Mouse (Mus musculus) spleen, embryonic (tissue): ENCODE measurements around the gene Ston2.

ENCODE experiments used
- CTCF ChIA-PET: fragments of 350-600 bp; sonication (Branson Sonifier 250); formaldehyde crosslinking; loops from one replicate; lab custom pipeline; 2022; lab: Charles Lee

Ston2 gene

DNA sequence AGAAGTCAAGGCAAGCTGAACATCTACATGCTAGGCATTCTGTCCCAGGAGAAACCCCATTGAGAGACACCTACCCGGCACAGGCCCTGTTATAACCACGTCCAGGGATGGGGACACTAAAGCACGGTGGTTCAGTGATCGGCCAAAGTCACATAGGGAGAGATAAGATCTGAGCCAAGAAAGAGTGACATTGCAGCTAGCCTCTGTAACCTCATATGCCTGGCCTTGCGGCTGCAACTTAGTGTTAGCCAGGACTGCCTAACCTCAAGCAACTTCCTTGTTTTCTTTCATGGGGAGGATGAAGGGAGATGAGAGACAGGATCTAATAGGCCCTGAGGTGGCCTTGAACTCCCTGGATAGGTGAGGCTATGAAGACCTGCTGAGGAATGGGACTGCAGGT is 122.8 kb downstream of the Ston2 start:
- CTCF ChIA-PET, result no interaction called here

GRCm38 (mm10) chr12:91663260-91663659 is 124.9 kb downstream of the Ston2 start:
- CTCF ChIA-PET, result no interaction called here

- CTCF ChIA-PET, result no interaction called here
These were observed 125.3 kb downstream of the Ston2 start for GRCm38 (mm10) chr12:91662844-91663243.

- CTCF ChIA-PET, result interaction anchor here (0.6 to 0.7 kb wide), 2 partner anchors 96 to 717 kb away, joined by 3 to 4 read pairs; no protein-coding TSS in a partner anchor
These were observed 127.4 kb downstream of the Ston2 start for GRCm38 (mm10) chr12:91660640-91661417.

GRCm38 (mm10) chr12:91654399-91655122 is 133.6 kb downstream of the Ston2 start:
- CTCF ChIA-PET, result no interaction called here

DNA sequence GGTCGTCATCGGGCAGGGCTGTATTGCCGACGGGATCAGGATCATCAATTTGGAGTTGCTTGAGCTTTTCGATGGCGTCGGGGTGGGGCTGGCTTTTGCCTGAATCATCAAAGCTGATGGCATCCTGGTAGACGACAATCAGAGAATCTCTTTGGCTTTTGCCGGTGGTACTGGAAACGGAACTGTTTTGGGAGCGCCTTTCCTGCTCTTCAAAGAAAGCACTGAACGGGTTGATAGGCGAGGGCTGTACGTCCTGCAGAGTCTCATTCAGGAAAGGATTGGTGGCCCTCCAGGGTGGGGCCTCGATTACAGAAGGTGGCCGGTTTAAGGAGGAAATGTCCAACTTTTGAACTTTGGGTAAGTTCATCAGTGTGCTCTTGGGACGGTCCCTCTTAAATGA is 139.8 kb downstream of the Ston2 start:
- CTCF ChIA-PET, result interaction anchor here (1.0 kb wide), 1 partner anchor 149 kb away, joined by 3 read pairs; no protein-coding TSS in a partner anchor

DNA sequence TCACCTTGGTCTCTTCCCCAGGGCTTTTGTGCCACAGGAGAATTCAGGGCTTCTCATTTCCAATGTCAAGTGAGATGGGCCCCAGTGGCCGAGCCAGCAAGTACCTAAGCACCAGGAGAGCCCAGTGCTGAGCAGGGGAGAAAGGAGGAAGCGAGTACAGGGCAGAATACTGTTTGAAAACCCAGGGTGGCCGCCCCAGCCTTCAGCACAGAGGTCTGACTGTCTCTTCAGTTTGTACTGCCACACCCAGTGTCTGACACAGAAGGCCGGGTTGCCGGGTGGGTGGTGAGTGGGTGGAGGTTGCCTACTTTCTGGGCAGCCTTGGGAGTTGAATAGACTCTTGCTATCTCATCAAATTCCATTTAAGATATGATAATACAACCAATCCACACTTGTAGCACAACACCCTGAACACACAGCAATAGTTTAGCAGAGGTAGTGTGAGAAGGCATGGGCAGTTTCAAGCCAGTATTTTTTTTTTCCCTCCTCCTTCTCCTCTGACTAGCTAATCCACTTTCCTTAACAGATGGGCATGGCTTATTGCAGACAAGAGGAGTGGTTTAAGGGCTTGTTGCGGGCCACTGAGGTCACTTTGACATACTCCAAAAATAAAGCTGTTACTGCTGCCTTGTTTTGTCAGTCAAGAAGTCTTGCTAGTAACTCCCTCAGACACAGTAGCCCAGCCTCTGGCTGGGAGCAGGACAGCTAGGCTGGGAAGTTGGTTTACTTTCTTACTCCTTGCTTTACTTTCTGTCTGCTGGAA is 142.6 kb downstream of the Ston2 start:
- CTCF ChIA-PET, result interaction anchor here (0.7 kb wide), 1 partner anchor 144 kb away, joined by 3 read pairs; no protein-coding TSS in a partner anchor

- CTCF ChIA-PET, result no interaction called here
These were observed 145.0 kb downstream of the Ston2 start for GRCm38 (mm10) chr12:91643221-91643620.

- CTCF ChIA-PET, result no interaction called here
These were observed 145.6 kb downstream of the Ston2 start for GRCm38 (mm10) chr12:91642426-91643093.

- CTCF ChIA-PET, result no interaction called here
These were observed 146.5 kb downstream of the Ston2 start for GRCm38 (mm10) chr12:91641631-91642141.

DNA sequence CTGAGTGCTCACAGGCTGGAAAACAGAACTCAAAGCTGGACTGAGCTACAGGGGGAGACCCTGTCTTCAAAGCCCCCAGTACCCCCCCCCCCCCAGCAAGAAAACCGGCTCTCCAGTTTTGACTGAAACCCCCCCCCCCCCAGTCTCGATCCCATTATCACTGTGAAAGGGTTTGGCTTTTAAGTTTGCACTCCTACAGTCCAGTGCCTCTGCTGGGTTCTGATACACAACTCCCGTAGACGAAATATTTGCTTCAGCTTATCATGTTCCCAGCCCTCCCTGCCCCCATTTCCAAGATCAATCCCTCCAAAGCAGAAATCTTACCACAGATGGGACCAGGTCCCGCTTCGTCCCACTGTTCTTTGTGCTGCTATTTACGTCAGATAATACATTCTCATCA is 147.1 kb downstream of the Ston2 start:
- CTCF ChIA-PET, result no interaction called here

GRCm38 (mm10) chr12:91640712-91641111 is 147.5 kb downstream of the Ston2 start:
- CTCF ChIA-PET, result no interaction called here

DNA sequence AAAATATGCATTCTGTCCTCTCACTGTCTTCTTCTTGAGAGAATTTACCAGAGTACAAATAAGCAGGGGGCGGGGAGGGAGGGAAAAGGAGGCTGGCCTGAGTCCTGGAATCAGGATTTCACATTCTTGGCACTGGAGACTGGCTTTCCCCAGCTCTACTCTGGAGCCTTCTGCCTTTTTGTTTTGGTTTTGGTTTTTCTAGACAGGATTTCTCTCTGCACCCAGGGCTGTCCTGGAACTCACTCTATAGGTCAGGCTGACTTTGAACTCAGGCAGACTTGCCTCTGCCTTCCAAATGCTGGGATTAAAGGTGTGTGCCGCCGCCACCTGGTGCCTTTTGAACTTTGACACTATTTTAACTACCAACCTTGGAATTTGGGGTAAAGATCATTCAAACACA is 149.8 kb downstream of the Ston2 start:
- CTCF ChIA-PET, result interaction anchor here (0.6 kb wide), 1 partner anchor 158 kb away, joined by 6 read pairs; no protein-coding TSS in a partner anchor

DNA sequence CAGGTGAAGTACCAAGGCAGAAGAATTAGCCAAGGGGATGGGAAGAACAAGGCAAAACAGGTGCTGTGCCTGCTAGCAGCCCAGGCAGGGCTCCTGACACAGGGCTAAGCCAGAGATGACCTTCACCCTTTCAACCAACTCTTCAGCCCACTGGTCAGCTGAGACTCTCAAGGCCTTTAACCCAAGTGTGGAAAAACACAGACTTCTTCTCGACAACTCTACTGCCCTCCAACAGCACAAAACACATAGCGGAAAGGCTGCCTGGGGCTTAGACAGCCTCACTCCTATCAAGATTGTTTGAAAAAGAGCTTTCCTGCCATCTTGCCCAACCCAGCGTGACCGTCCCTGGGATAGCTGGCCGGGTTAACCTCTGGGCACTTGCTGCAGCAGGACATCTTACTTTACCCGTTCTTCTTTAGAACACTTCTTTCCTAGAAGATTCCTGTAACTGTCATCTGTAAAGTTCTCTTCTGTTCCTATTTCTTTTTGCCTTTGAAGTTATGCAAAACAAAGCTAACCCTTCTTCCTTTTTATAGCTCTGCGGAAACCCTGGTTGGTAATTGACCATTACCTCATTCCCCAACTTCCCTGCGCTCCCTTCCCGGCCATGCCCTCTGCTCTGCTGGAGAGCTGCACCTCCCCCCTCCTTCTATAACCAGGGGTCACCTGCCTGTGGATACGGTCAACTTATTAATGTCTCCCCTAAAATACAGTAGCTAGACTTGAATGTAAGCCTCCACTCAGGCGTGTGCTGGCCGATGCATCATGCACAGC is 150.9 kb downstream of the Ston2 start:
- CTCF ChIA-PET, result interaction anchor here (0.6 kb wide), 1 partner anchor 159 kb away, joined by 6 read pairs; no protein-coding TSS in a partner anchor

GRCm38 (mm10) chr12:91626482-91626881 is 161.7 kb downstream of the Ston2 start:
- CTCF ChIA-PET, result no interaction called here

DNA sequence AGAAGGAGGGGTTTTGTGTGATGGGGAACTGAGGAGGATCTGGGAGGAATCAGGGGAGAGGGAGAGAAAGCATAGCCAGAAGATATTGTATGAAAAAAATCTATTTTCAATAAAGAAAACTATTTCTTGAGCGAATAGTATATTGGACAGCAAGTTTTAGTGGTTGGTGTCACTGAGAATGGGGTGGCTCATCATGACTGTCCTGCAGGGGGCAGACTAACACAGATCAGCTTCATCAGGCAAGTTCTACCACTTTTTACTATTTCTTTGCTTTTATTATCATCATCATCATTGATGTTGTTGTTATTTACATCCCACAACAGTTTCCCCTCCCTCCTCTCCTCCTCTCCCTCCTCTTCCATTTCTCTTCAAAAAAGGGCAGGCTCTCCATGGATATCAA is 163.2 kb downstream of the Ston2 start:
- CTCF ChIA-PET, result no interaction called here

DNA sequence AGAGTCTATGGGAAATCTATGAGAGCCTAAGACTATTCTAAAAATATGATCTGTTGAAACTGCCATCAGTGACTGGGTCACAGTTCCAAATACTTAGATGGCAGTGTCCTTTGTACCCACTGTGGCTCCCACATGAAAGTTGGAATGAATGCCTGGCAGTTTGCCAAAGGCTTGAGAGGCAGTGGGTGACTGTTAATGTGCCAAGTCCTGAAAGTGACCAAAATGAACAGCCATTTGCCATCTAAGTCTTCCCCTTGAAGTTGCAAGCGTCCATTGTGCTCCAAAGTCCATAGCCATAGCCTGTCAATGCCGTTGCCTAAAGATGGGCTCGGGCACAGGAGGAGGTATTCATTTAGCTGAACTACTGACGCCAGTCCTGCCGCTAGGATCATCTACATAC is 178.8 kb downstream of the Ston2 start:
- CTCF ChIA-PET, result no interaction called here

DNA sequence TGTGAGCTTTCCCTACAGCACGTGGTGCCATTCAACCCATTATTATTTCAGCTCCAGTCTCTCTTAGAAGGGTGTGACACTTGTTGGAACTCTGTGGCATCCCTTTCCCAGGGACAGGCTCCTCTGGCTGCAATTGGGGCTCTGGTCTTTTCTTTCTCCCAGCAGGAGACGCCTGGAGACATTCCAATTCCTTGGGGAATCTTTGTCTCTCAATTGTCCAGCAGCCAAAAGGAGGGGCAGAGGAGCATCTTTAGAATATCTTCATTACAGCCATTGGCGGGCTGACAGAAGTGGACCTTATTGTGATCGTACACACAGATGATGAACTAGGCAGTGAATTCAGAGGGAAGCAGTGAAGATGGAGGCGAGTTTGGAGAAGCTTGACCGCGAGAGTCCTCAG is 180.5 kb downstream of the Ston2 start:
- CTCF ChIA-PET, result no interaction called here

GRCm38 (mm10) chr12:91606651-91607050 is 181.5 kb downstream of the Ston2 start:
- CTCF ChIA-PET, result no interaction called here

- CTCF ChIA-PET, result no interaction called here
These were observed 183.6 kb downstream of the Ston2 start for GRCm38 (mm10) chr12:91604600-91604999.
